Mouse (Mus musculus) midbrain, embryonic 16.5 days (tissue): ENCODE results near the gene Mlf2. TPM values are rescaled to one million over a fixed set of nuclear protein-coding genes. Genes with fewer than 3 reads are reported as not detected.

Source experiments
- ATAC-seq: fragments of 200-750 bp; cut with Nextera tagmentation; 2 replicates; pipeline ENCODE4 v1.8.0; 2017; ENCODE audit warnings: moderate TSS enrichment
- H3K27ac ChIP-seq: fragments of 300-500 bp; sonication (generic); 2 replicates; pipeline ENCODE4 v1.5.1; 2014; ENCODE audit warnings: mild to moderate bottlenecking, low read length, mixed read lengths
- H3K27me3 ChIP-seq: fragments of 300-500 bp; sonication (generic); 2 replicates; pipeline ENCODE4 v1.6.1; 2014; ENCODE audit warnings: low read depth, low read length, mixed read lengths; ENCODE audit not compliant: control insufficient read depth, insufficient read depth
- H3K36me3 ChIP-seq: fragments of 300-500 bp; sonication (generic); 2 replicates; pipeline ENCODE4 v1.6.1; 2014; ENCODE audit warnings: mild to moderate bottlenecking, low read length, moderate library complexity, mixed read lengths; ENCODE audit not compliant: control insufficient read depth, insufficient read depth
- H3K4me1 ChIP-seq: fragments of 300-500 bp; sonication (generic); 2 replicates; pipeline ENCODE4 v1.6.1; 2014; ENCODE audit warnings: mild to moderate bottlenecking, low read length, mixed read lengths; ENCODE audit not compliant: control insufficient read depth, insufficient read depth
- H3K4me2 ChIP-seq: fragments of 300-500 bp; sonication (generic); 2 replicates; pipeline ENCODE4 v1.6.1; 2014; ENCODE audit warnings: mild to moderate bottlenecking, low read length, mixed read lengths
- H3K4me3 ChIP-seq: fragments of 300-500 bp; sonication (generic); 2 replicates; pipeline ENCODE4 v1.5.1; 2014; ENCODE audit warnings: low read depth, mild to moderate bottlenecking, low read length, moderate library complexity, mixed read lengths
- H3K9ac ChIP-seq: fragments of 300-500 bp; sonication (generic); 2 replicates; pipeline ENCODE4 v1.6.1; 2014; ENCODE audit warnings: low read depth, low read length, mixed read lengths
- H3K9me3 ChIP-seq: fragments of 300-500 bp; sonication (generic); replicated peaks from 2 replicates; pipeline ENCODE4 v1.6.1; 2014; ENCODE audit warnings: mild to moderate bottlenecking, low read length, mixed read lengths; ENCODE audit not compliant: control insufficient read depth, poor library complexity, severe bottlenecking
- WGBS: fragments of 180-500 bp; shearing (Covaris S2); extraction: QIAGEN DNeasy Blood & Tissue Kit; methylation state at CpG from one replicate; pipeline ENCODE4 v1.1.7; 2014; 5-methylcytosine and 5-hydroxymethylcytosine counted together
- polyA plus RNA-seq: library from polyadenylated mRNA; unstranded; fragments of >200 nt; fragmentation: Nextera tagmentation; extraction: Ambion mirVana; gene quantifications from 2 replicates; pipeline ENCODE4 v1.2.1, GENCODE M21; 2015

The Mlf2 gene
- polyA plus RNA-seq, 1 experiment from 2014 or later = 556 TPM

DNA sequence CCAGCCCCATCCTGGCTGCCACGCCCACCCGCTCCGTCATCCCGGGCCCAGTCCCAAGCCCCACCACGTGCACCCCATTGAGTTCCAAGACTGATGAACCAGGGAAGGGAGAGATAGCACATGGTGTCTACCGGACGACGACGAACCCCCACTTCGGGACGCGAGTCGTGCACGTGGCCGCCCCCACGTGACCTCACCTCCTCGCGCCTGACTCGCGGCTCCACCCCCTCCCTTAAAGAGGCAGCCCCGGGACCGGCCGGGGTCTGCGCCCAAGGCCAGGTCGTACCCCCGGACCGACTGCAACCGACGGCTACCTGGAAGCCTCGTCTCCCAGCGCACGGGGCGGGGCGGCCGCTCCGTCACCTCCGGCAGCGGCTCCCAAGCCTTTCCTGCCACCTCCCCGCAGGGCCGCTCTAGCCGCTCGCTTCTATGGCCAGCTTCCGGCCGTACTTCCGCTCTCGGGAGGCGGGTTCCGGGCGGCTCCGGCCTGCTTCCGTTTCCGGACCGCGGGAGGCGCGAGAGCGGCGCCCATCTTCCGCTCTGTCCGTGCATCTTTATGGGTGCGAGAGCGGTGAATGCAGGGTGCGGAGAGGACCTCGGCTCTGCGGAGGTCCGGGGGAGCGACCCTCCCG is 34.0 kb downstream of the Mlf2 start, which contains the start of gene Cops7a:
Cops7a (minus strand) TSS at position 451 of the 632 bp plus-strand sequence.
- Histone ChIP-seq H3K9ac (peak within 1 kb of the TSS; percentile 83), H3K36me3 (peaks cover 6% of the 10 kb centered on the region), H3K4me1 (peaks cover 17% of the 10 kb centered on the region), H3K4me2 (peak within 1 kb of the TSS; percentile 98), H3K4me3 (peak within 1 kb of the TSS; percentile 70), H3K27ac (peak within 1 kb of the TSS; percentile 86), H3K9me3 (no peaks in the 10 kb centered on the region), H3K27me3 (no peaks in the 10 kb centered on the region)
- WGBS = under 1% methylated on average over 68 of the region's 68 CpGs
- peak; percentile 97 for ATAC-seq

DNA sequence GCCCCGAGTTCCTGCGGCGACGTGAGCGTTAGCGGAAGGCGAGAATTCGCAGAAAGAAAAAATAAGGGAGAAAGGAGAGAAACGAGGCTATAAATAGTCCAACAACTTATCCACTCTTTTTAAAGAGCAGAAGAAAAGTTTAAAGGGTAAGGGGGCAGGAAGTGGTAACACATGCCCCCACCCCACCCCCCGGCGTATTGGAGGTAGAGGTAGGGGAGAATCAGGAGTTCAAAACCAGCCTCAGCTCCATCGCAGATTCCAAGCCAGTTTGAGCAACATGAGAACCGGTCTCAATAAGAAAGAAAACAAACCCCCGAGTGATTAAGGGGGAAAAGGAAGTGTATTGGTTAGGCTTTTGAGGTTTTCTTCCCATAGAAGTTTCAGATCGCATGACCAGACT is 34.6 kb downstream of the Mlf2 start:
- H3K4me1 ChIP-seq = peaks cover 17% of the 10 kb centered on the region
- WGBS = 17% methylated on average over 15 of the region's 15 CpGs
- peak overlapping the region; percentile 83 for H3K9ac ChIP-seq
- H3K9me3 ChIP-seq = no peaks in the 10 kb centered on the region
- ATAC-seq = peak; percentile 7; the same call in 1 of the 2 replicates
- no peaks in the 10 kb centered on the region for H3K27me3 ChIP-seq
- peak overlapping the region; percentile 87 for H3K4me2 ChIP-seq
- H3K4me3 ChIP-seq = peak overlapping the region; percentile 70
- peak overlapping the region; percentile 86 for H3K27ac ChIP-seq
- peaks cover 6% of the 10 kb centered on the region for H3K36me3 ChIP-seq

DNA sequence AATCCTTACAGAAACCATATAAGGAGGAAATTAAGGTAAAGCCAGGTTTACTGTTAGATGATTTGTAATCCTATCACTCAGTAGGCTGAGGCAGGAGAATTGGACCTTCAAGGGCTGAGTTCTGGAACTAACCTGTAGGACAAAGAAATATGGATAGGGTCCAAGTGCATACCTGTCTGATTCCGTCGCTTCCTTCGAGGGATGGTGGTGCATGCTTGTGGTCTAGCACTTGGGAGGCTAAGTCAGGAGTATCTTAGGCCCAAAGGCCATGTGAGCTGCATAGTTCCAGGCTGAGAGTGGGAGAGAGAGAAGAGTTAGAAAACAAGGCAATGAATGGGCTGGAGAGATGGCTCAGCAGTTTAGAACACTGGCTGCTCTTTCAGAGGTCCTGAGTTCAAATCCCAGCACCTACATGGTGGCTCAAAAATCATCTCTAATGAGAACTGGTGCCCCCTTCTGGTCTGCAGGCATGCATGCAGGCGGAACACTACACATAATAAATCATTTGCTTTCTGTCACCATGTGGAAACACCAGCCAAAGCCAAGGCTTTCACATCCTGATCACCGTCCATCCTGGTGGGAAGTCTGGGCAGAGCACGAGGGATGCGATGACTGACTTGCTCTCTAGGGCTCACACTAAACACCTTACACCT is 35.4 kb downstream of the Mlf2 start:
- no peak for ATAC-seq
- 96% methylated on average over 7 of the region's 7 CpGs for WGBS
- H3K9ac ChIP-seq = no peak overlapping the region

DNA sequence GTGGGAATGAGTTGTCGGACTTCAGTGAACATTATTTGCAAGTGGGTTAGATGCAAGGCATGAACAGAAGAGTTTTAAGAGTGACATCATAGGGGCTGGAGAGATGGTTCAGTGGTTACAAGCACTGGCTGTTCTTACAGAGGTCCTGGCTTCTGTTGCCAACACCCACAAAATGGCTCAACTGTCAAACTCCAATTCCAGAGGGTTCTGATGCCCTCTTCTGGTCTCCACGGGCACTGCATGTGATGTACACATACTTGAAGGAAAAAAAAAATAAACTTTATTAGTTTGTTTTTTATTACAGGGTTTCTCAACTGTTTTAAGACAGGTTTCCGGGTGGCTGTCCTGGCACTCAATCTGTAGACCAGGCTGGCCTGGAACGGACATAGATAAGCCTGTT is 36.6 kb downstream of the Mlf2 start:
- no peaks in the 10 kb centered on the region for H3K9me3 ChIP-seq
- H3K27ac ChIP-seq = no peak overlapping the region
- H3K4me2 ChIP-seq = no peak overlapping the region
- no peak for ATAC-seq
- H3K27me3 ChIP-seq = no peaks in the 10 kb centered on the region
- 73% methylated on average over 4 of the region's 4 CpGs for WGBS
- H3K4me3 ChIP-seq = no peak overlapping the region
- H3K36me3 ChIP-seq = no peaks in the 10 kb centered on the region
- H3K9ac ChIP-seq = no peak overlapping the region
- peaks cover 17% of the 10 kb centered on the region for H3K4me1 ChIP-seq

More for the DNA sequence above, 35.4 kb downstream of the Mlf2 start:
- Histone ChIP-seq H3K4me2 (peak overlapping the region; percentile 87), H3K4me1 (peaks cover 17% of the 10 kb centered on the region), H3K4me3 (peak overlapping the region; percentile 70; the same call in 1 of the 2 replicates), H3K36me3 (no peaks in the 10 kb centered on the region), H3K27me3 (no peaks in the 10 kb centered on the region), H3K9me3 (no peaks in the 10 kb centered on the region), H3K27ac (no peak overlapping the region)

Other genes starting within 250 kb of the Mlf2 start
- gene Emg1, start 219.2 kb upstream of the Mlf2 start, polyA plus RNA-seq = 95.3 and 101 TPM in 2 replicates
- gene Phb2, start 219.1 kb upstream of the Mlf2 start, polyA plus RNA-seq = 240 and 245 TPM in 2 replicates
- 2.4 and 4.0 TPM in 2 replicates for gene Ptpn6, start 192.7 kb upstream of the Mlf2 start, polyA plus RNA-seq
- gene Grcc10, start 190.0 kb upstream of the Mlf2 start, polyA plus RNA-seq = 665 and 679 TPM in 2 replicates
- gene Gm45234, start 175.4 kb upstream of the Mlf2 start, polyA plus RNA-seq = not detected in 2 replicates
- gene Atn1, start 174.9 kb upstream of the Mlf2 start, polyA plus RNA-seq = 28.9 and 29.3 TPM in 2 replicates
- gene Eno2, start 161.7 kb upstream of the Mlf2 start, polyA plus RNA-seq = 94.4 and 138 TPM in 2 replicates
- 5.7 and 6.3 TPM in 2 replicates for gene Lrrc23, start 151.7 kb upstream of the Mlf2 start, polyA plus RNA-seq
- 9.6 and 10.1 TPM in 2 replicates for gene Spsb2, start 122.7 kb upstream of the Mlf2 start, polyA plus RNA-seq
- gene Tpi1, start 117.1 kb upstream of the Mlf2 start, polyA plus RNA-seq = 415 and 461 TPM in 2 replicates
- gene Usp5, start 101.9 kb upstream of the Mlf2 start, polyA plus RNA-seq = 220 and 223 TPM in 2 replicates
- 18.2 and 19.5 TPM in 2 replicates for gene Cdca3, start 101.8 kb upstream of the Mlf2 start, polyA plus RNA-seq
- gene Gnb3, start 91.1 kb upstream of the Mlf2 start, polyA plus RNA-seq = 2.3 and 2.4 TPM in 2 replicates
- gene P3h3, start 73.6 kb upstream of the Mlf2 start, polyA plus RNA-seq = 13.4 and 15.4 TPM in 2 replicates
- 36.6 and 40.0 TPM in 2 replicates for gene Gpr162, start 67.4 kb upstream of the Mlf2 start, polyA plus RNA-seq
- gene Cd4, start 43.2 kb upstream of the Mlf2 start, polyA plus RNA-seq = 0.11 TPM in 1 of 2 replicates, not detected in the other
- gene Lag3, start 19.7 kb upstream of the Mlf2 start, polyA plus RNA-seq = 2.5 and 3.9 TPM in 2 replicates
- gene Ptms, start 11.3 kb upstream of the Mlf2 start, polyA plus RNA-seq = 700 and 743 TPM in 2 replicates
- gene Cops7a, start 34.2 kb downstream of the Mlf2 start, polyA plus RNA-seq = 87.6 and 94.0 TPM in 2 replicates
- gene Pianp, start 65.3 kb downstream of the Mlf2 start, polyA plus RNA-seq = 69.1 and 87.1 TPM in 2 replicates
- gene Zfp384, start 77.8 kb downstream of the Mlf2 start, polyA plus RNA-seq = 11.2 and 14.2 TPM in 2 replicates
- gene Ing4, start 108.4 kb downstream of the Mlf2 start, polyA plus RNA-seq = 141 and 155 TPM in 2 replicates
- gene Acrbp, start 118.3 kb downstream of the Mlf2 start, polyA plus RNA-seq = 18.0 and 18.3 TPM in 2 replicates
- gene Lpar5, start 136.5 kb downstream of the Mlf2 start, polyA plus RNA-seq = 0.45 and 0.60 TPM in 2 replicates
- 59.7 and 74.3 TPM in 2 replicates for gene Chd4, start 164.6 kb downstream of the Mlf2 start, polyA plus RNA-seq
- 49.2 and 49.3 TPM in 2 replicates for gene Nop2, start 200.5 kb downstream of the Mlf2 start, polyA plus RNA-seq
- 21.1 and 21.2 TPM in 2 replicates for gene Iffo1, start 213.9 kb downstream of the Mlf2 start, polyA plus RNA-seq
- gene Gapdh, start 235.1 kb downstream of the Mlf2 start, polyA plus RNA-seq = 1,326 and 1,443 TPM in 2 replicates